Mouse (Mus musculus) urinary bladder, postnatal 25 days (tissue): ENCODE measurements around the gene Eloa.

Experiments
- DNase-seq: peaks from one replicate; pipeline ENCODE4 v3.0.0; 2022; ENCODE audit warnings: low spot score

The Eloa gene

DNA sequence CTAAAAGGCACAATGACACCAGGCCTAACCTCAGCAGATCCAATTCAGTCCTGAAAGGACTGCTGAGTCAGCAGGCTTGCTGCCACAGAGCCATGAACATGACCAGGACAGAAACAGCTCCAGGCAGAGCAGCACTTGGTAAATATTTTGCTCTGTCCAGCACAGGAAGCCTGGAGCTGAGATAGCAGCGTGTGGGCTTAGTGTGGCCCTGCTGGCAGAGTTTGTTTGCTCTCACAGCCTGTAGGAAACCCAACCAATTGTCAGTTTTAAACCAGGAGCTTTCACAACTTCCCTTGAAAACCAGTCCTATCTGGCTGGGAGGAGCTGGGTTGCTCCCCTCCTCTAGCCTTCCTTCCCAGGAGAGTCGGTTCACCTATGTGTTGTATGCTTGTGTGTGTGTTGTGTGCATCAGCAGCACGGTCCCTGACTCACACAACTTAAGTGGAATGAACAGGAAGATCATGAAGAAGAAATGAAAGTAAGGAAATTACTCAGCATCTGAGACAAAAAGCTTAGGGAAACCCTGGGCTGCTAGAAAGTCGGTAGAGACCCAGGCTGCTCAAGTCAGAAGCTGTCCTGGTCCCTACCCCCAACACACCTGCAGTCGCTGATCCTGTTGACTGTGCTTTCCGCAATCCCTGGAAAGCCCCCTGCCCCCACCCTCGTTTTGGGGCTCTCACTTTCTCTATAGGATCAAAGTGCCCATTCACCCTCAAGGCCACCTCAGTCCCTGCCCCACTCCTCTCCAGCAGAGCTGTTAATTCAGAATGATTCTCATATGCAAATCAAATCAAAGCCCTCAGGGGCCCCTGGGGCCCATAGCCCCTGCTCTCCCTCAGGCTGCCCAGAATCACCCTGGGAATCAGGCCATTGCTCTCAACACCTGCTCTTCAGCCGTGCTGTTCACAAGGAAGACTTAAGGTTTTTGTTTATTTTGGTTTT, 9.7 kb upstream of the Eloa start:
- DNase-seq: no peak

DNA sequence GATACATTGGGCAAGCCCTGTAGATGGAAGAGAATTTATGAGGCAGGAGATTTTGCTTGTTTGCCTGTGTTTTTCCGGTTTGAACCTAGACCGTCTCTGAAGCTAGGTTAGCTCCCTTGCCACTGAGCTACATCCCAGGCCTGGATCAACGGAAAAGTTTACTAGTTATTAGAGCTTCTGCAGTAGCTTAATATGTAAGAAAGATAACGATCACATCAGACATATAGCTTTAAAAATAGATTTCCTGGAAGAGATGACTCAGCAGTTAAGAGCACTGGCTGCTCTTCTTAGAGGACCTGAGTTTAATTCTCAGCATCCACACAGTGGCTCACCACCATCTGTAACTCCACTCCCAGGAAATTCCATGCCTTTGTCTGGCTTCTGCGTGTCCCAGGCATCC, 7.1 kb upstream of the Eloa start:
- DNase-seq: no peak

DNA sequence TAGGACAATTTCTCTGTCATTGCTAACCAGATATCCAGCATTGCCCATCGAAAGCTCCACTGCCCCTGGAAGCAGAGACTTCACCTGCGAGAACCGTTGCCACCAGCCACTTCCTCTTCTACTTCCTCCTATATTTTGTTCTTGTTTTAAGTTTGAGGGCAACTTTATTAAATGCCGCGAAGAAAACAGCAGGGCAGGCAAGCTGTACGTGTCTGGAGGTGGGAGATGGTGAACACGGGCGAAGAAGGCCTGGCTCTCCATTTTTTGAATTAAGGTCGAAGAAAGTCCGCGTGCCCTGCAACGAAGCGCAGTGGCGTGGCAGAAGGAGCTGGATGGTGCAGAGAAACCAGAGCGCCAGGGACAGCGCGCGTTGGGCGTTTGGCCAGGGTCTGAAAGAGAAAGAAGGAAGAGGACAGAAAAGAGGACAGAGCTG, 6.6 kb upstream of the Eloa start:
- DNase-seq: no peak

DNA sequence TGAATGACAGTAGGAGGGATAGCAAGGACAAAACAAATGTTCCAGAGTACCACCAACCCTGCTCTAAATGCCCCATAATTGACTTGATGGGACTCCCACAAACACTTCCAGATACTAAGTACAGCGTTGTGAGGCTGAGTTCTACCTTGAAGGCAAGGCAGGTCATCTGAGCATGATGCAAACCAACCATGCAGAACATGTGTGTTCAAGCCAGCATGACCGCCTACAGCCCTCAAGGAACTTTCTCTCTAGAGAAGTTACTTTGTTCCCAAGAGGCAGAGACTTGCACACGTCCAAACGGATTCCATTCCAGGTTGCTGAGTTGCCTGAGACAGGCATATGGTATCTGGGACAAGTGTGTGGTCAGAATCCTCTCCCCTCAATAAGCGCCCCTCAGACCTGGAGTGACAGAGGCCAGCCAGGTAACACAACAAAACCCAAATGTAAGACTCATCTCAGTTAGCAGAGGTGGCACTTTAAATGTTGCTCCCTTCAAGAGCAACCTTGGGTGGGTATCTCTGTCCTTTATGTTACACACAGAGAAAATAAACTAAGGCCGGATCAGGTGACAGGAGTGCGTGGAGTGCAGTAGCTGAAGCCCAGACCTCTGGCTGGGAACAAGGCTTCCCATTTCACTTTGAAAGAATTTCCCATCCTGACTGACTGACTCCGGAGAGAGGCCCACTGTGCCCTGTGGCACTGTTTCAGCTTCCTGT, 6.0 kb upstream of the Eloa start:
- no peak for DNase-seq

DNA sequence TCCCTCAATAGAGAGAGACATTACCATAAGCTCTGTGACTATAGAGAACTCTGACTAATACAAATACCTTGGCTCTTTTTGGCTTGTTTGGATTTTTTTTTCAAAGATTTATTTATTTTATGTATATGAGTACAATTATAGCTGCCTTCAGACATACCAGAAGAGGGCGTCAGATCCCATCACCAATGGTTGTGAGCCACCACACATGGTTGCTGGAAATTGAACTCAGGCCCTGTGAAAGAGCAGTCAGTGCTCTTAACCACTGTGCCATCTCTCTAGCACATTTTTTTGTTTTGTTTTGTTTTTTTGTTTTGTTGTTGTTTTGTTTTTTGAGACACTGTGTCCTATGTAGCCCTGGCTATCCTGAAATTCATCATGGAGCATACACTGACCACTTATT, 3.8 kb upstream of the Eloa start:
- no peak for DNase-seq

DNA sequence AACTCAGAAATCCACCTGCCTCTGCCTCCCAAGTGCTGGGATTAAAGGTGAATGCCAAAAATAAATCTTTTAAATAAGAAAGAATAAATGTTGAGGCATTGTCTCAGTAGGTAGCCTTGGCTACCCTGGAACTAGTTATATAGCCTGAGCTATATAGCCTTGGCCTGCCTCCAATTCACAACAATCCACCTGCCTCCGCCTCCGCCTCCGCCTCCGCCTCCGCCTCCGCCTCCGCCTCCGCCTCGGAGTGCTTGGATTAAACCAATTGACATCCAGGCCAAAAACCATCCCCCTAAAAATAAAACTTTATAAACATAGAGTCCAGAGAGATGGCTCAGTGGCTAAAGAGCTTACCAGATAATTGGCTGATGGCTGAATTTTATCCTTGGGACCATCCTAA, 1.4 kb upstream of the Eloa start:
- no peak for DNase-seq

DNA sequence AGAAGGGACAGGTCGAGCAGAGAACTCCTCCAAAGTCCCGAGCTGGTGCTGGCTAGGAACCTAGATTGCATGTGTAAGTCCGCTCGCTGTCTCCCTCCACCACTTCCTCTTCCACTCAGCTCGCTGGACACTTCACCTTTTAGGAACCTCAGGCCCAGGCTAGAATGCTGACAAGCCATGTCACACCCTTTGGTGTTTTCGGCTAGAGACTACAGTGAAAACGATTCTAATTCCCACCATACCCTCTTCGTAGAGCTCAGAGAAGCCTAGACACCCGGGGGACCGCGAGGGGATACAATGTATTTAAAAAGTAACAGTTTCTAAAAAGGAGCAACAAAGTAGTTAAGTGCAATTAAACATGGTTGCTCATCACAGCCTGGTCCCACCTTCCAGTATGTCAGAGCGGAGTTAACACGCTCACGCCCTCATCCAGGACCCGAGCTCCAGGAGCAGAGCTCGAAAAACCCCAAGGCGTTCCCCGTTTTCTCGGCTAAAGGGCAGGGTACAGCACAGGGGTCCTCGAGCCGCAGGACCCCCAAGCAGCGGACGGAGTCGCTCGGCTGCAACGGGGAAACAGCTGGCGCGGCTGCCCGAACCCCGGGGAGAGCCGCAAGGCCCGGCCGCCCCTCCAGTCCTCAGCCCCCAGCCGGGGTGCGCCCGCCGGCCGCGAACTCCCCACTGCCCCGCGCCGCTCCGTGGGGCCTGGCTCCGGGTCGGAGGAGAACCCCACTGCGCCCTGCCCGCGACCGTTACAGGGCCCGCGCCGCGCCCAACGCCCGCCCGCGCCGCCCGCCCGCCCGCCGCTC, 617 bp downstream of the Eloa start:
- DNase-seq: peak; percentile 19

DNA sequence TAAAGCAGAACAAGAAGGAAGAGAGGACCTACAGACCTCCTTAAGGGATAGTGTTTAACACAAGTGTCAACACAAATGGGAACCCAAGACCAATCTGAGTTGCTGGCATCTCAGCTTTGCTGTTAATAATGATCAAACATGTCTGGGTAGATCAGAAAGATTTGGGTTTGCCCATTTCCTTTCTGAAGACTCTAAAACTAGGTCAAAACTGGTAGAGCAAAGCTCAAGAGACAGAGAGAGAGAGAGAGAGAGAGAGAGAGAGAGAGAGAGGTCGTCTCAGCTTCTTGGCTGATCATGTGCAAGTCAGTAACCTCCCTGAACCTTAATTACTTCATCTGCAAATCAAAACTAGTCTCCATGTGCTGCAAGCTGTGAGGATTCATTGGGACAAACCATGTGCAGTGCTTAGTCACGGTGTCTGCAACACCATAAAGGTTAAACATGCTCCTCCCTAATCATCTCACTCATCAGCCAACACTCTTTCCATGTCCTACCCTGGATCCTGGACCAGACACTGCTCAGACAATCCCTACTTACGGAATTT, 5.4 kb downstream of the Eloa start:
- DNase-seq: no peak

DNA sequence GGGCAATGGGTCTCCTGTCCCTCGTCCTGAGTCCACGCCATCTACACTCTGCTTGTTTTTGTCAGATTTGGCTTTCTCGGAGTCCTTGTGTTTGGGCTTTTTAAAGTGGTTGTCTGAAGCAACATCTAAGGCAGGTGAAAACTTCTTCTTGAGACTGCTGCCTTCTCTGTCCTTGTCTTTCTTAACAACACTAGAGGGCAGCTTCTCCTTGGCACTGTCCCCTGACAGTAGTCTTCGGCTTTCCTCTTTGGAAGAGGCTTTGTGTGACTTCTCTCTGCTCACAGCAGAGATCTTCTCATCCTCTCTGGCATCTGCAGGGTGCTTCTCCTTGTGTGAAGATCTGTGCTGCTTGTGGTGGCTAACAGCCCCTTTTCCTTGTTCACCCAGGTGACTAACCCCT, 11.0 kb downstream of the Eloa start:
- no peak for DNase-seq

DNA sequence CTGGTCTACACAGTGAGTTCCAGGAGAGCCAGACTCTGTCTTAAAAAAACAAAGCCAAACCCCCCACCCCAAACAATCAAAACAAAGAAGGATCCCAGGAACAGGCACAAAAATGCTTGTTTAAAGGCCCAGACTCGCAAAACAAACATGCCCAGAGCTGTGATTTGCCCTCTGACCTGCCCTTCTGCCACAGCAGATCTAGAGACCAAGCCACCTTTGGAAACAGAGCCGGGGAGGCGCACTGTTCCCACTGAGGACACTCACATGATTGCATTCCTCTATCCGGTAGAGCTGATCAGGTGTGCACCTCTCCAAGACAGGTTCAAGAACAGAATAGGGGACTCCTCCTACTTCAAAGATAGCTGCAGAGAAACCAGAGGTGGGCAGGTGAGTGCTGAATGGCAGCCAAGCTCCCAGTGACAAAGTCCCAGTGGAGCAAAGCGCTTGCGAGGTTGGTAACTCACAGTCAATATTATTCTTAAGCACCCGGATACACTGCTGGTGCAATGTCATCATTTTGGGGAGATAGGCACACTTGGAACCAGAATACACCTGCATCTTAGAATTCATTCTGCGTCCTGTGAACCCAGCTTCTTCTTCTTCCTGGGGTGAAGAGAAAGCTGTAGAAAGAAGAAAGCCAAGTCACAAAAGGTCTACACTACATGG, 12.6 kb downstream of the Eloa start:
- no peak for DNase-seq

DNA sequence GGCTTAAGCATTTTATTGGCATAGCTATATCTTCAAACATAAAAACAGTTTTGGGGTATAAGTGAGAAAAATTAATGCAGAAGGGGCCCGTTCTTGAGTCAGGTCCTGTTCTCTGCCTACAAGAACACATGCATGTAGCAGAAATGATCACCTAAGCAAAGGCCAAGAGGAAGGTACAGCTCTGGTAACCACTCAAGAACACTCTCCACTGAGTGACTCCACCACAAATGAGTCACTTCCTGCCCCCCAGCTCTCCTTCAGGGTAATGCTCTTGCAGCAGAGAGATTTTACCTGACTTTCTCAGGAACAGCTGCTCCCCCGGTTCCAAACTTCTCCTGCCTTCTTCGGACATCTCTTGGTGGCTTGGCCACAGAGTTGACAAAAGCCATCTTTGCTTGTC, 14.7 kb downstream of the Eloa start:
- DNase-seq: no peak

DNA sequence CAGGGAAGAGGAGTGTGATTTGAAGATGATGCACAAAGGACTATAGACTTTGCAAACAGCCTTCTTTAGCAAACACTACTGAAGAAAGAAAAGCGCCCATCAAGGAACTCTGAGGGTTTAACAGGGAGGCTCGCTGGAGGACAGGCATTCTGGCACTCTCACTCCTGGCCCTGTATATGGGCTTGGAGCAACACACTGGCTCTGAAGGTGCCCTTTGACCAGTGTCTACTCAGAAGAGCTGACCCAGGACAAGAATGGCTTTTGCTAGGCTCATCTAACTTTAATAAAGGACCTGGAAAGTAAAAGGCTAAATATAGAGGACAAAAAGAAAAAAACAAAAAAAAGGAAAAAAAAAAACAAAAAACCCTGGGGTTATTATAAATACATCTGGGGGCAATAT, 16.6 kb downstream of the Eloa start:
- no peak for DNase-seq

DNA sequence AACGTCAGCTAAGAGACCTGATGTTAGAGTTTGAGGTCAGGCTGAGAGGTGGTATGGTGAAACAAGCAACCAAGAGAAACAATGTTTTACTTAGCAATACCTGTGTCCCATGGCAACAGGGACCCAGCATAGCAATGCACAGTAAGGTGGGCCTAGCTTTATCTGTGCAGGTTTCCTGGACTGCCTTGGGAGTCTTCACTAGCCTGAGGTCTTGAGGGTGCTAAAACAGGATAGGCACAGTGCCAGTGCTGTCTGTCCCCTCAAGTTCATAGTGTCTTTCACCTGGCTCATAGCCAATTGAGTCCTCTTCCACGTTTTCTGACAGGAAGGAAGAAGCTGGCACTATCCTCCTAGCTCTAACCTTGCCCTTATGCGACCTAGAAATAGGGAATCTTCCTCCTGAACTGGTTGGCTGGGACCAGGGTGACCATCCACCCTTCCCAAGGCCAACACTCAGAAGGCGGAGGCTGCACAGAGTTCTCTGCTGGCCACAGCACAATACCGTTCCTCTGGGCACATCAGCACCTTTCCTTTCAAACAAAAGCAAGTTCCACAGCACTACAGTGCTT, 17.4 kb downstream of the Eloa start:
- DNase-seq: no peak

DNA sequence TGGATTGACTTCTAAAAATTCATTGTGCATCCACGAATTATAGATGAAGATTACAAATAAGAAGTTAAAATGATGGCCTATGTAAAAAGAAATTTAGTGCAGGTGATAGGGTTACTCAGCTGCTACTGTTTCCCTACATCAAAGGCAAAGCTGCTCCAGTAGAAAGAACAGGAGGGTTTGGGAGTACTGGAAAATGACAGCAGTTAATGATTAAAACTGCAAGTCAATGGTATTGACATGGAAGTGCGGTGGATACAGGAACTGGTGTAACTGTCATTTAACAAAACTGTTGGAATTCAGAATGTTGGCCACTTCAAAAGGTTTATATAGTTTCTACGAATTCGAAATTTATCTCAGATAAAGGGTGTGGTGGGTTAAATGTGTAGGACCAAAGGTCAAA, 26.4 kb downstream of the Eloa start:
- no peak for DNase-seq

DNA sequence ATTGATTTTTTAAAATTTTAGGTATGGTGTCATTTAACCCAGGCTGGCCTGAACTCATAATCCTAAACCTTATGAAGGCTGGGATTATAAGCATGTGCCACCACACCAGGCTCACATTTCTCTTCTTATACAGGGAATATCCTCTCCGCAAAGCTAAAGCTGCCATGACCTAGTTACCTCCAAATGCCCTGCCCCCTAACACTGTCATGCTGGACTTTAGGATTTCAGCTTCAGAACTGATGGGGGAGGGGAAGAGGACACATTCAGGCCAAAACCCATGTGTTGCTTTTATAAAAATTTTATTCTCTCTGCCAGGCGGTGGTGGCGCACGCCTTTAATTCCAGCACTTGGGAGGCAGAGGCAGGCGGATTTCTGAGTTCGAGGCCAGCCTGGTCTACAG, 27.6 kb downstream of the Eloa start:
- no peak for DNase-seq

DNA sequence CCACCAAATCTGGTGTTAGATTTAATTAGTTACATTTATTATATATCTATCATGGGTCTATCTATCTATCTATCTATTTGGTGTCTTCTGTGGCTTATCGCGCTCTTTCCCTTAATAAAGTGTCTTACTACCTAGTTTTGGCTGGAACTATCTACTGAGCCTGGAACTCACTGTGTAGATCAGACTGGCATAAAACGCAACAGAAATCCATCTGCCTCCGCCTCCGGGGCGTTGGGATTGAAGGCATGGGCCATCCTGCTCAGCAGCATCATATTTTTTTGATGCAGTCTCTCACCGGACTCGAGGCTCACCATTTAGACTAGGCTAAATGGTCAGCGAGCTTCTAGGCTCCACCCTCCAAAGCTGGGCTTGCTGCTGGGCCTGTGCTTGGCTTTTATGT, 33.8 kb downstream of the Eloa start:
- no peak for DNase-seq

DNA sequence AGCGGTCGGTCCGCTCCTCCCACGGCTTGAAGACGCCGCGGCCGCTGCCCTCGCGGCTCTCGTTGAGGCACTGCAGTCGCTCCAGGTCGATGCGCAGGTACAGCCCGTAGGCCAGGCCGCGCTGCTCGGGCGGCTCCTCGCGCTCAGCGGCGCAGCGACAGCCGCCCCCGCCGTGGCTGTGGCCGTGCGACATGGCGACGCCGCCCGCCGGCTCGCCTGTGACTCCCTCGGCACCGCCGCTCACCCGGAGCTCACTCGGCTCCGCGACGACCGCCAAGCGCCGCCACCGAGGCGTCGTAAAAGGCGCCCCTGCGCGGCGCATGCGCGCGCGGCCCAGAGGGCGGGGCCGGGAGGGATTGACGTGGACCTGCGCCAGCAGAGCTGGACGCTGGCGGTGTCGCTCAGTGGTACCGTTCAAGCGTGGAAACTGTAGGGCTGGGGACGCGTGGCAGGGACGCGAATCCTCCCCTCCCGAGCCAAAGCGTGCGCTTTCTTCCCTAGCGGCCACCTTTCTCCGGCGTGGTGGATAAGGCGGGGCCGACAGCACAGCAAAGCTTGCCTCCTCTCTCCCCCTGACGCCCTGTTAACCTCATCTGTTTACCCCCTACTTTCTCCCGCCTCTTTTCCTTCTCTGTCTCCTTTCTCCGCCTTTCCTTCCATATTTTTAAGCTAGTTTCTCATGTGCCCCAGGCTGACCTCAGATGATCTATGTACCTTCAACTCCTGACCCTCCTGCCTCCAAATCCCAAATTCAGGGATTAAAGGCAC, 34.4 kb downstream of the Eloa start, which contains the start of gene Pithd1:
Gene Pithd1, minus strand, starts transcription at position 322 of the 768 bp plus-strand sequence.
- DNase-seq: peak; percentile 89

DNA sequence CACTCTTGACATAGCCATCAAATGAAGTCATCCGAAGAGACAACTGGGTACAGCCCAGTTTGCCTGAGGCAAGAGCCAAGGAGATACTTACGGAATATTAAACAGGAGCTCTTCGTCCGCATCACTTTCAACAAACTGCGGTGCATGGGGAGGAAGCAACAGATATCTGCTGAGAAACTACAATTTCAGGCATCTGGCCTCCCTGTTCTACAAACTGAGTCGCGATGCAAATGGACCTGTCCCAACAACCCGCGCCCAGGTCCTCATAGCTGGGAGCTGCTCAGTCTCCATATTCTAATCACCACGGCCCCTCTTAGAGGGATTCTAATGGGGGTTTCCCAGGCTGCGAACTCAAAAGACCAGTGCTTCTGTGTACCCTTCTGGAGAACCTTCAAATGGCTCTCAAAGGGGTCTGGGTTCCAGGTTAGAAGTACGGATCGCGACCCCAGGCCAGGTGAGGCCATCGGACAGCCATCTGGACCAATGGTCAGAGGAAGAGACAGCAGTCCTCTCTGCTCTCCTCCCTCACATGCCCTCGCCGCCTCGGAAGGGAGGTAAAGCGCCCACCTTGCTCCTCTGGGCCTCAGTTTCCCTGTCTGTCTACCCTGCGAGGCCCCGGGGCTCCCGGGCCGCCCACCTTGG, 35.1 kb downstream of the Eloa start:
- DNase-seq: no peak

DNA sequence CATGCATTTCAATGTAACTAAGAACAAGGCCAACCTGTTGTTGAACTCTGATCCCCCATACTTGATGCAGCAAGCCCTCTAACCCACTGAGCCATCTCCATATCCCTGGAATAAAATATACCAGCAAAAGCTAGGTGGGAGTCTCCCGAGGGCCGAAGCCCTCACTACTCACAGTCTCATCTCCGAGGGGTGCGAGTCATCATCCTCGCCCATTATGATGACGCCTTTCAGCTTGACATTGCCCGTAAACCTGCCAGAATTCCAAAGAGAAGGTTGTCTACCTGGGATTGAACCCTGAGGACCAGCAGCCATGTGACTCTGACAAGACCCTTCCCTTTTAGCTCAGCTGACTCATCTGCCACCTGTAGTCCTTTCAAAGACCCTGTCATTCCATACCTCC, 35.8 kb downstream of the Eloa start:
- no peak for DNase-seq

DNA sequence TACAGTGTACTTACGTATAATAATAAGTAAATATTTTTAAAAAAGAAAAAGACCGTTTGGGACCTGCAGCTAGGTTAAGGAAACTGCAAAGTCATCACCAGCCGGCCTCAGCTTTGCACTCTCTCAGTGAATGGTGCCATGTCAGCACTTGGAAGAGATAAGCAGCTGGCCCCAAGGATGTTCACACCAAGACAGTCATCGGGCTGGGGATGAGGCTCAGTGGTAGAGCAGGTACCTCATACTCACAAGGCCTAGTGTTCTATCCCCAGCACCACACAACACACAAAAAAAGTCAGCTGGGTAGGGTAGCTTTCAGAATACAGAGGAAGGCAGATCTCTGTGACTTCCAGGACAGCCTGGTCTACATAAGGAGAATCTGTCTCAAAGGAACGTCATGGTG, 36.4 kb downstream of the Eloa start:
- no peak for DNase-seq
